Mouse (Mus musculus): ENCODE measurements around the gene Etv5.

DNA sequence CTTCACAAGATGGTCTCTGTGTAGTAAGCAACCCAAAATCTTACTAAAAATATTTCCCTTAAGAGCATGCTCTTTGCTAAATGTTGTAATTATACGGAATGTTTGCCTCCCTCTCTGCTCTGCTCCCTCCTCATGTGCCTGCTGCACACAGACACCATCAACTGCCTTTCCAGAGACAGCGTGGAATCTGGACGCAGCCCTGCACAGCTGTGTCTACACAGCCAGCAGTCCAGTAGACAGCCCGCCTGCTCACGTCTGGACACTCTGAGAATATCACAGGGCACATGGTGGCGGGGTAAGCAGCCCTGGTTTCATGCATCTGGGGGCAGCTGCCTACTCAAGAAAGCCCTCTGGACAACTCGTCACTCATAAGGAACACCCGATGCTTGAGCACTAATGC is 43.1 kb downstream of the Etv5 start:
- no peak for TF ChIP-seq CTCF (IDR thresholded peaks at IDR 0.05; ENCODE audit: borderline replicate concordance, insufficient read depth, low read length)
- TF ChIP-seq POLR2A (IDR thresholded peaks at IDR 0.05; ENCODE audit: low read depth, low read length): no peak

Measured in embryonic fibroblast, embryonic 13.5 days (primary cell).